Mouse (Mus musculus) stomach, postnatal 0 days (tissue): ENCODE results near the gene Nid2. TPM values are rescaled to one million over a fixed set of nuclear protein-coding genes. Genes with fewer than 3 reads are reported as not detected.

Source experiments
- ATAC-seq: fragments of 200-750 bp; cut with Nextera tagmentation; 2 replicates; pipeline ENCODE4 v1.8.0; 2017; ENCODE audit not compliant: low FRiP score, low TSS enrichment
- DNase-seq: peaks from one replicate; pipeline ENCODE4 v3.0.0-alpha.2; 2016; ENCODE audit warnings: low spot score
- H3K27ac ChIP-seq: fragments of 300-500 bp; sonication (generic); replicated peaks from 2 replicates; pipeline ENCODE4 v1.5.1; 2014; ENCODE audit warnings: mild to moderate bottlenecking, control low read depth
- H3K27me3 ChIP-seq: fragments of 300-500 bp; sonication (generic); 2 replicates; pipeline ENCODE4 v1.6.1; 2014; ENCODE audit warnings: low read length; ENCODE audit not compliant: control insufficient read depth, insufficient read depth
- H3K36me3 ChIP-seq: fragments of 300-500 bp; sonication (generic); 2 replicates; pipeline ENCODE4 v1.6.1; 2014; ENCODE audit warnings: low read length, mixed read lengths; ENCODE audit not compliant: control insufficient read depth, insufficient read depth
- H3K4me1 ChIP-seq: fragments of 300-500 bp; sonication (generic); replicated peaks from 2 replicates; pipeline ENCODE4 v1.6.1; 2014; ENCODE audit warnings: antibody characterized with exemption; ENCODE audit not compliant: control insufficient read depth, insufficient read depth
- H3K4me2 ChIP-seq: fragments of 300-500 bp; sonication (generic); replicated peaks from 2 replicates; pipeline ENCODE4 v1.6.1; 2014; ENCODE audit warnings: low read depth, mild to moderate bottlenecking, control low read depth, moderate library complexity
- H3K4me3 ChIP-seq: fragments of 300-500 bp; sonication (generic); 2 replicates; pipeline ENCODE4 v1.5.1; 2014; ENCODE audit warnings: low read depth, low read length, control low read depth
- H3K9ac ChIP-seq: fragments of 300-500 bp; sonication (generic); 2 replicates; pipeline ENCODE4 v1.6.1; 2014; ENCODE audit warnings: mild to moderate bottlenecking, low read length, control low read depth, mixed read lengths
- H3K9me3 ChIP-seq: fragments of 300-500 bp; sonication (generic); 2 replicates; pipeline ENCODE4 v1.6.1; 2016; ENCODE audit warnings: low read length; ENCODE audit not compliant: control insufficient read depth
- CTCF ChIP-seq: IDR thresholded peaks from 2 replicates; pipeline ENCODE4 v1.5.1; 2016; ENCODE audit warnings: antibody characterized with exemption, low read depth, mild to moderate bottlenecking, moderate library complexity
- EP300 ChIP-seq: optimal IDR thresholded peaks from 2 replicates; pipeline ENCODE3; 2016; ENCODE audit warnings: antibody characterized with exemption
- WGBS: fragments of 180-500 bp; shearing (Covaris S2); extraction: QIAGEN DNeasy Blood & Tissue Kit; methylation state at CpG from one replicate; pipeline ENCODE4 v1.1.7; 2014; 5-methylcytosine and 5-hydroxymethylcytosine counted together
- polyA plus RNA-seq: library from polyadenylated mRNA; unstranded; fragments of >200 nt; fragmentation: Nextera tagmentation; extraction: Ambion mirVana; gene quantifications from 2 replicates; pipeline ENCODE4 v1.2.1, GENCODE M21; 2015

Nid2 gene
- polyA plus RNA-seq, 1 experiment from 2014 or later: 13.5 TPM

DNA sequence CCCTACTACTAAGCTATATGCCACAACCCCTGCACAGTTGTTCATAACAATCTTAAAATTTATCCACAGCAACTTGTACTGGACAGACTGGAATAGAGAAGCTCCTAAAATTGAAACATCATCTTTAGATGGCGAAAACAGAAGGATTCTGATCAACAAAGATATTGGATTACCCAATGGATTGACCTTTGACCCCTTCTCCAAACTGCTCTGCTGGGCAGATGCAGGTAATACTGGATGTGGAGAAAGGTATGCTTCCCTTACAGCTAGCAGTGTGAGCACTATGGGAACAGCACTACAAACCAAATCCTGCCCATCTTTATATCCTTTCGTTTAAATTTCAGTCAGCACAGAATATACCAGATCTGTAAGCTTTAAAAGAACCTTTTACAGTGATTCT, 56.8 kb downstream of the Nid2 start:
- Histone ChIP-seq H3K27ac (no peak overlapping the region), H3K9ac (no peak overlapping the region), H3K4me2 (no peak overlapping the region), H3K4me3 (no peak overlapping the region), H3K9me3 (no peaks in the 10 kb centered on the region), H3K4me1 (no peaks in the 10 kb centered on the region), H3K27me3 (no peaks in the 10 kb centered on the region), H3K36me3 (peaks cover 8% of the 10 kb centered on the region; the same call in 1 of the 2 replicates)
- ATAC-seq (no peak), DNase-seq (no peak)
- 85% methylated on average over 2 of the region's 2 CpGs for WGBS
- TF ChIP-seq EP300 (no peak), CTCF (no peak)

- DNase-seq: no peak
- Histone ChIP-seq H3K9ac (no peak overlapping the region), H3K27me3 (no peaks in the 10 kb centered on the region), H3K27ac (no peak overlapping the region), H3K4me2 (no peak overlapping the region), H3K9me3 (no peaks in the 10 kb centered on the region), H3K4me1 (no peaks in the 10 kb centered on the region), H3K4me3 (no peak overlapping the region), H3K36me3 (peaks cover 15% of the 10 kb centered on the region)
- ATAC-seq: no peak
- TF ChIP-seq EP300 (no peak), CTCF (no peak)
- 79% methylated on average over 10 of the region's 10 CpGs for WGBS
Observed at GRCm38 (mm10) chr14:19809934-19810333, 58.9 kb downstream of the Nid2 start.

- 87% methylated on average over 2 of the region's 2 CpGs for WGBS
- H3K9me3 ChIP-seq: no peaks in the 10 kb centered on the region
- no peak for ATAC-seq
- H3K9ac ChIP-seq: no peak overlapping the region
- no peak overlapping the region for H3K4me3 ChIP-seq
- no peak for TF ChIP-seq CTCF
- TF ChIP-seq EP300: no peak
- H3K27ac ChIP-seq: no peak overlapping the region
- DNase-seq: no peak
- no peaks in the 10 kb centered on the region for H3K27me3 ChIP-seq
- no peak overlapping the region for H3K4me2 ChIP-seq
- no peaks in the 10 kb centered on the region for H3K4me1 ChIP-seq
- peaks cover 26% of the 10 kb centered on the region for H3K36me3 ChIP-seq
Observed at GRCm38 (mm10) chr14:19813061-19813460, 62.0 kb downstream of the Nid2 start.

- Histone ChIP-seq H3K36me3 (peaks cover 19% of the 10 kb centered on the region), H3K27me3 (no peaks in the 10 kb centered on the region), H3K4me3 (no peak overlapping the region), H3K4me1 (no peaks in the 10 kb centered on the region), H3K4me2 (no peak overlapping the region), H3K9me3 (no peaks in the 10 kb centered on the region), H3K27ac (no peak overlapping the region), H3K9ac (no peak overlapping the region)
- WGBS: 13% methylated on average over 1 of the region's 1 CpGs
- no peak for ATAC-seq
- peak; percentile 95 for TF ChIP-seq CTCF
- TF ChIP-seq EP300: no peak
- DNase-seq: peak; percentile 82
Observed at GRCm38 (mm10) chr14:19817949-19818348, 66.9 kb downstream of the Nid2 start.

GRCm38 (mm10) chr14:19821686-19822085, 70.6 kb downstream of the Nid2 start:
- H3K4me3 ChIP-seq: no peak overlapping the region
- WGBS: 97% methylated on average over 5 of the region's 5 CpGs
- no peak for TF ChIP-seq CTCF
- TF ChIP-seq EP300: no peak
- no peaks in the 10 kb centered on the region for H3K27me3 ChIP-seq
- no peak overlapping the region for H3K9ac ChIP-seq
- no peaks in the 10 kb centered on the region for H3K9me3 ChIP-seq
- H3K36me3 ChIP-seq: peaks cover 2% of the 10 kb centered on the region; the same call in 1 of the 2 replicates
- no peak overlapping the region for H3K4me2 ChIP-seq
- no peaks in the 10 kb centered on the region for H3K4me1 ChIP-seq
- DNase-seq: no peak
- no peak for ATAC-seq
- H3K27ac ChIP-seq: no peak overlapping the region

DNA sequence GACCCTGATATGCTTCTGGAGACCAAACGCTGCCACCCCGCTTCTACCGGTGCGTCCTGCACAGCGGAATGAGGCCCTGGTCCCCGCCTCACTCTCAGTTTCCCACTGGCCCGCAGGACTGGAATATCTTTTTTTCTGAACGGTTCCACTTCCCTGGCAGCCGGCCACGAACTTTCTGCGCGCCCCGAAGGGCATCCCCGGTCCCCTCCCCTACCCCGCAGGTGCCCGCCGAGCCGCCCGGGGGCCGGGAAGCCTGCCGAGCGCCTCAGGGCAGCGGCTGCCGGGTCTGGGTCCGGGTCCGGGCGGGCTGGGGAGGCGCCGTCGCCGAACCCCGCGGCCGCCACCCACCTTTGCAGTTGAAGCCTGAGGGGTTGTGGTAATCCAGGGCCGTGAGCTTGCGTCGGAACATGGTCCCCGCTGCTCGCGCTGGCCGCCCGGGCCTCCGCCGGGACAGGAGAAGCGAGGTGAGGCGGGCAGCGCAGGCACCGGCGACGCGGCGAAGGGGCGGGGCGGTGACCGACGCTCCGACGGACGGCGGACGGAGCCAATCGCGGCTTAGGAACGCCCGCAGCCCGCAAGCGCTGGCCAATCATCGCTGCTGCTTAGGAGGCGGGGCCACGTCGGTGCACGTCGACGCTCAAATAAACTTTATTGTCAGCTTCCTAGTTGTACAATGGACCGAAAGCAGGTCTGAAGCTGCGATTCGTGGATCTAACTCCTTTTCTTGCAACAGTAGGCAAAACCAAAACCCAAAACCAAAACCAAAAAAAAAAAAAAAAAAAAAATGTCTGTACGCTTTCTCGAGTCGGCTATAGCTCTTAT, 72.5 kb downstream of the Nid2 start, which contains the start of gene Rtraf:
Rtraf (minus strand) TSS at position 504 of the 822 bp plus-strand sequence.
- Histone ChIP-seq H3K36me3 (no peaks in the 10 kb centered on the region), H3K4me1 (no peaks in the 10 kb centered on the region), H3K27me3 (no peaks in the 10 kb centered on the region), H3K27ac (peak within 1 kb of the TSS; percentile 84), H3K4me2 (peak within 1 kb of the TSS; percentile 65), H3K4me3 (peak within 1 kb of the TSS; percentile 90), H3K9me3 (no peaks in the 10 kb centered on the region), H3K9ac (peak within 1 kb of the TSS; percentile 91)
- TF ChIP-seq EP300 (no peak), CTCF (no peak)
- WGBS: under 1% methylated on average over 66 of the region's 80 CpGs
- peak; percentile 94 for DNase-seq
- ATAC-seq: peak; percentile 100
